Mouse (Mus musculus): ENCODE measurements at regions not wholly inside any gene's neighbourhood (a gene's known extent, or its start where the extent isn't known, plus 50 kb on each side); places are given as distances from the start of the nearest gene placed in this dataset.

DNA sequence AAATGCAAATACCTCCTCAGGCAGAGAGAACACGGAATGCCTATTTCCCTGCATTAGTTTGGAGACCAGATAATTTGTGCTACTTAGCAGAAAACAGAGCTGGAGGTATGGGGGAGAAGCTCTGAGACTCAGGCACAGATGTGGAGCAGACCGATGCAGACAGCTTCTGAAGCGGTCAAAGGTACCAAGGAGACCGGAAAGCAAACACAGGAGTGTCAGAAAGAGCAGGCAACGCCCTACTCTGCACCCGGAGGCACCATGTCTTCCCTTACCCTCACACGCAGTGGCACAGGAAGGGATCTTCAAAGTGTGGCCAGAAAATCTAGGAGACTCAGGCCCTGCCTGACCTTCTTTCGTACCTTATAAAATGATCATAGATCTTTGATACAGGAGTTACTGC, 98.4 kb upstream of the Rybp start:
- no peak for DNase-seq (ENCODE audit: low read depth, low spot score)
- no peak for ATAC-seq
- in situ Hi-C loops (cut with MboI; ENCODE audit: low pct_unique_long_range_greater_than_20kb) = no loop called here
- TF ChIP-seq CTCF (IDR thresholded peaks at IDR 0.05) = no peak
- CTCF ChIA-PET = no interaction called here
- POLR2A ChIA-PET = interaction anchor here (0.9 kb wide), 1 partner anchor 37 kb away, joined by 3 read pairs; no protein-coding TSS in a partner anchor
- H3K27me3 ChIP-seq = peaks cover 17% of the 10 kb centered on the region

DNA sequence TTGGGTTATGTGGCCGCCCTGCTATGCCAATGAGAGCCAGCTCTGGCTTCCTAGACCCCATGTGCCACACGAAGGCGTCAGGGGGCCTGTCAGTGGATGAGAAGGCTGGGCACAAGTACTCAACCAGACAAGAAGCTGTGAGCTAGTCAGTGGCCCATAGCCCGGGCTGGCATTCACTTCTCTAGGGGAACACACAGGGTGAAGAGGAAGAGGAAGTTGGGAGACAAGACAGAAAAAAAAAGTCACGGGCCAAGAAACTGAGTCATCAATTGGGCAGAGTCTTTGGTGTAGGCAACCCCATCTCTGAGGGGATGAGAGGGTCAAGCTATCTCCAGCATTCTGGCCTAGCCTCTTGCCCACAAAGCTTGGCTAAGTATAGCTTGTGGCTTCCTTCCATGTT, 93.8 kb upstream of the Rybp start:
- ChIA-PET CTCF (no interaction called here), POLR2A (no interaction called here)
- H3K27me3 ChIP-seq = no peaks in the 10 kb centered on the region
- in situ Hi-C loops (cut with MboI; ENCODE audit: low pct_unique_long_range_greater_than_20kb) = no loop called here
- no peak for DNase-seq (ENCODE audit: low read depth, low spot score)
- no peak for TF ChIP-seq CTCF (IDR thresholded peaks at IDR 0.05)
- no peak for ATAC-seq

DNA sequence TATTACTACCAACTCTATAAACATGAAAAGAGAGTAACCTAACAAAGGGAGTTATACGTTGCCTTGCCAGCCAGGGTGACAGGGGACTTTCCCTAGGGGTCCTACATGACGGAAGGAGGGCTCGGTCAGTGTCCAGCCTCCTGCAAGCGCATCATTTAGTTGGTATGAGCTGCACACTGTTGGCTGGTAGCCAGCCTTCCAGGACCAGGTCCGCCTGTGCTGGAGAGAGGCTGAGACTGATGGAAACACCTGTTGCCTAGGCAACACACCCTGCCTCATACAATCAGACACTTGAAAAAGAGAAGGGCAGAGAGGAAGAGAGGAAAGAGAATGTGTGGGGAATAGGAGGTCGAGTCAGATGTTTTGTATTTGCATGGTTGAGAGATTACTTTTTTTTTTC, 93.3 kb upstream of the Rybp start:
- ChIA-PET CTCF (no interaction called here), POLR2A (no interaction called here)
- no peak for TF ChIP-seq CTCF (IDR thresholded peaks at IDR 0.05)
- H3K27me3 ChIP-seq = no peaks in the 10 kb centered on the region
- ATAC-seq (no peak), DNase-seq (ENCODE audit: low read depth, low spot score) (no peak)
- in situ Hi-C loops (cut with MboI; ENCODE audit: low pct_unique_long_range_greater_than_20kb) = no loop called here

DNA sequence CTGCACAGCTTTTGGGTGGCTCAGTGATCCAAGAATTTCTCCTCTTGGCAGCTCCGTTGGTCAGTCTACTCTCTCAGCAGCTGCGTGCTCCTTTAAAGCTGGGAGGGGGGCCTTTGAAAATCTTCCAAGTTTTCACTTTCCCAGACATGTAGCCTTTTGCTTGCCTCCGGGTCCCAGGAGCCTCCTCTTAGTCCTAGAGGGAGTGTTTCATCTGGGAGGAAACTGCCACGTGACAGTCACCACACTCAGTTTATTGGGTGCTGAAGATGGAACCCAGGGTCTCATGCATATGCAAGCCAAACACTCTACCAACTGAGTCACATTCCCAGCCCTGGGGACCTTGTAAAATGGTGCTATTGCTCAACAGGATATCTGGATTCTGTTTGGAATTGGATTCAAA, 92.5 kb upstream of the Rybp start:
- H3K27me3 ChIP-seq = no peaks in the 10 kb centered on the region
- TF ChIP-seq CTCF (IDR thresholded peaks at IDR 0.05) = no peak
- in situ Hi-C loops (cut with MboI; ENCODE audit: low pct_unique_long_range_greater_than_20kb) = no loop called here
- ChIA-PET CTCF (interaction anchor here (1.2 kb wide), 1 partner anchor 25 kb away, joined by 3 read pairs; no protein-coding TSS in a partner anchor), POLR2A (no interaction called here)
- DNase-seq (ENCODE audit: low read depth, low spot score) = no peak
- no peak for ATAC-seq

DNA sequence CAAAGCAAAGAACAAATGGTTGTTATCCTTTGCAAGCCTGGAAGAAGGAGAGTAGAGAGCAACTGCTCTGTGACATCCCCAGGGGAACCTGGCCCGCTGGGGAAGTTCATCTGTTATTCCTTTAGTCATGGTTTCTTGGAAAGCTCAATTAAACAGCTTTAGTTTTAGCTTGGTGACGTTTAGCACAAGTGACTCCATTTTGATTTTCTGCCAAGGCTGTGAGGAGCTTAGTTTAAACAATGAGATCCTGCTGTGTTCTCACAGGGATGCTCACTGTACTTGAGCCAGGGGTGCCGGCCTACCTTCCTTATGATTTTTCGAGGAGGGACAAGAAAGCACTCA, 91.2 kb upstream of the Rybp start:
- in situ Hi-C loops (cut with MboI; ENCODE audit: low pct_unique_long_range_greater_than_20kb) = no loop called here
- H3K27me3 ChIP-seq = no peaks in the 10 kb centered on the region
- no peak for TF ChIP-seq CTCF (IDR thresholded peaks at IDR 0.05)
- POLR2A ChIA-PET = no interaction called here
- DNase-seq (ENCODE audit: low read depth, low spot score) = no peak
- no peak for ATAC-seq
- CTCF ChIA-PET = interaction anchor here (1.0 kb wide), 1 partner anchor 9 kb away, joined by 3 read pairs; no protein-coding TSS in a partner anchor

DNA sequence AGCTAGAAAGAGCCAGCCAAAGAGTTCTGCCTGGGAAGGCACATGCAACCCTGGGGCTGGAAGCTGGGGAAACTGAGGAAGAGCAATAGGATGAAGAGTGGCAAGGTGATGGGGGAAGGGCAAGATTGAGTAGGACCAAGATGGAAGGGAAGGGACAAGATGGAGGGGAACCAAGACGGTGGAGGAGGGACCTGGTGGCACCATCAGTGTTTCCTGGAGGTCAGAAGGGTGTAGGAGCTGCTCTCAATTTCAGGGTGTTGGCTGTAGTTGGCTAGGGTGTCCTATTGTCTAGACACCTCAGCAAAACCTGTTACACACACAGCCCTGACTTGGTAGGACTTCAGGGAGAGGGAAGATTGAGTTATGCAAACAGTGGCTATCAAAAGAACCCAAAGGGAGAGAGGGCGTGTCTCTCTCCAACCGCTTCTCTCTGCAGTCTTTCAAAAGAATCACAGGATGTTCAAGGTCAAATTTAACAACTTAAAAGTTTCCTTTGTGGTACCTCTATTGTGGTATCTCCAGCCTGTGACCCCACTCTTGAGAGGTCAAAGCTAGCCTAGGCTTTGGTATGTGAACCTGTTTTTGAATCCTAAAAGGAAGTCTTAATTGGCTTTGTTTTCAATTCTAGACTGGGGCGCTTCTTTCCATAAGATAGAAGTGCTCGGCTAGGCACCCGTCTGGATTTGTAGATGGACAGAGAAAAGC, 90.7 kb upstream of the Rybp start:
- POLR2A ChIA-PET = interaction anchor here (0.7 kb wide), 1 partner anchor 20 kb away, joined by 3 read pairs; no protein-coding TSS in a partner anchor
- DNase-seq (ENCODE audit: low read depth, low spot score) (no peak), ATAC-seq (no peak)
- peaks cover 4% of the 10 kb centered on the region for H3K27me3 ChIP-seq
- no peak for TF ChIP-seq CTCF (IDR thresholded peaks at IDR 0.05)
- in situ Hi-C loops (cut with MboI; ENCODE audit: low pct_unique_long_range_greater_than_20kb) = no loop called here
- CTCF ChIA-PET = interaction anchor here (1.0 kb wide), 1 partner anchor 8 kb away, joined by 3 read pairs; no protein-coding TSS in a partner anchor

DNA sequence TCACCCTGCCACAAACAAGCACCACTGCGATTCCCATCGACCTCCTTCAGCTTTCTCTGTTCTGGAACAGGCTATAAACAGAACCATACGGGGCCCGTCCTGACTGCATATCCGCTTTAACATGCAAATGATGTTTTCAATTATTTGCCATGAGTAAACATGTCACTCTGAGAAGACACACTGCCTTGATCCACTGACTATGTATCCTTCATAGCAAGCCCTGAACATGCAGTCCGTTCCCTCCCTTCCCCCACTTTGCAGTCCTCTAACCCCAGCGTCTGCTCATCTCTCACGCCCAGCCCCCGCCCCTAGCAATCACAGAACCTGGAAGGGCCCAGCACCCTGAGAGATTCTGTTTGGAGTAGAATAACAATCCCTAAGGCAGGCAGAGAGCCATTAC, 89.4 kb upstream of the Rybp start:
- TF ChIP-seq CTCF (IDR thresholded peaks at IDR 0.05) = no peak
- in situ Hi-C loops (cut with MboI; ENCODE audit: low pct_unique_long_range_greater_than_20kb) = no loop called here
- H3K27me3 ChIP-seq = peaks cover 5% of the 10 kb centered on the region
- ChIA-PET CTCF (no interaction called here), POLR2A (no interaction called here)
- DNase-seq (ENCODE audit: low read depth, low spot score) (no peak), ATAC-seq (no peak)

DNA sequence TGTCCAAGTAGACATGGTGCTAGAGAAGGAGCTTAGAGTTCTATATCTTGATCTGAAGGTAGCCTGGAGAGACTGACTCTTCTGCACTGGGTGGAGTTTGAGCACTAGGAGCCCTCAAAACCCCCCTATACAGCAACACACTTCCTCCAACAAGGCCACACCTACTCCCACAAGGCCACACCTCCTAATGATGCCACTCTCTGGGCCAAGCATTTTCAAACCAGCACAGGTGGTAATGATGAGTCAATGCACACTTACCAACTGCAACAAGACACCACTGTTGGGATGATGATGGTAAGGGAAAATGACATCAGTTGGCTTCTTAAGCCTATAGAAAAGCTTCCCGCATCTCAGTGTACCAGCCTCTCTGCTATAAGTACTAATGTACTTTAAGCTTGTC, 83.5 kb upstream of the Rybp start:
- TF ChIP-seq CTCF (IDR thresholded peaks at IDR 0.05) = no peak
- peaks cover 7% of the 10 kb centered on the region for H3K27me3 ChIP-seq
- CTCF ChIA-PET = no interaction called here
- in situ Hi-C loops (cut with MboI; ENCODE audit: low pct_unique_long_range_greater_than_20kb) = no loop called here
- POLR2A ChIA-PET = no interaction called here
- no peak for ATAC-seq
- DNase-seq (ENCODE audit: low read depth, low spot score) = no peak

DNA sequence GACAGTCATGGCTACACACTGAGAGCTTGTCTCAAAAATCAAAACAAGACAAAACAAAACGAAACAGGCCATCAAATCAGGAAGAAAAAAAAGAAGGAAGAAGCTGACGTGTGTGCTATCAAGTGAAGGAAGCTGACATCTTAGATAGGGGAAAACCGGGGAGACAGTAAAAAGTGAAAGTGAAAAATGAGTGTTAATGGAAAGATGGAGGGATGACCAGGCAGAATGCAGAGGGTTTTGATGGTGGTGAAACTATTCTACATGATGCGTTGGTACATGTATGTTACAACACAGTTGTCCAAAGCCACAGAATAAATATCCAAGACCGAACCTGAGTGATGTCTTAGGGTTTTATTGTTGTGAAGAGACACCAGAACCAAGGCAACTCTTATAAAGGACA, 83.1 kb upstream of the Rybp start:
- ChIA-PET POLR2A (no interaction called here), CTCF (interaction anchor here (0.7 kb wide), 1 partner anchor 8 kb away, joined by 3 read pairs; no protein-coding TSS in a partner anchor)
- peaks cover 7% of the 10 kb centered on the region for H3K27me3 ChIP-seq
- ATAC-seq (no peak), DNase-seq (ENCODE audit: low read depth, low spot score) (no peak)
- TF ChIP-seq CTCF (IDR thresholded peaks at IDR 0.05) = no peak
- in situ Hi-C loops (cut with MboI; ENCODE audit: low pct_unique_long_range_greater_than_20kb) = no loop called here

DNA sequence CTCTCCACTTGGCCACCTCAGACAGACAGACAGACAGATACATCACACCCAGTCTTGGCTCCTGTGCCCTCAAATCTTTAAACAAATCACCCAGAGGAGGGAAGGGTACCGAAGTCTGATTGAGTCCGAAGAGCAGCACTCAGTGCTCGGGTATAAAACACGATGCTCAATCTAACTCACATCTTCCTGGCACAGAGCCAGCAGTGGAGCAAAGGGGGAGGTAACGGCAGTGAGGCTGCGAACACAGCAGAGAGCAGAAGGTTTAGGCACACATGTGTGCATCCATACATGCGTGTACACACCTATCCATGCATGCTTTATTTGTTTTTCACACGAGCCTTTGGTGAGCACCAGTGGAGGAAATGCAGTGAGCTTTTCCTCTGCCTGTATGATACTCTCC, 78.9 kb upstream of the Rybp start:
- no peak for ATAC-seq
- no peak for TF ChIP-seq CTCF (IDR thresholded peaks at IDR 0.05)
- in situ Hi-C loops (cut with MboI; ENCODE audit: low pct_unique_long_range_greater_than_20kb) = no loop called here

DNA sequence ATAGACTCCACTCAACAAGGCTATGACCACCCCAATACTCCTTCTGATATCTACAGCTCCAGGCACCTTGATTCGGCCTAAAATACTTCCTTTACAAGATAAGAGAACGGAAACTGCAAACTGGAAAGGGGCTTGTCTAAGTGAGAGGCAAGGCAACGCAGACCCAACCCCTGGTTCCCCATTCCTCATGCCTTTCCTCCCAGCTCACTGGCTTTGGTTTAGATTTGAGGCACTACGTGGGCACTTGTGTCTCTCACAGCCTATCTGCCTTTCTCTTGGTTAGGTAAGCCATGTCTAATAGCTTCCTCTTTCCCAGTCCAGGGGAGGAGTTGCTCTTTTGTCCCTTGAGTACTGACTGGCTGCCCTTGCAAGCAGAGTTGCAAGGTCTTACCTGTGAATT, 78.5 kb upstream of the Rybp start:
- CTCF ChIA-PET = no interaction called here
- POLR2A ChIA-PET = no interaction called here
- no peak for ATAC-seq

More for the DNA sequence above, 78.9 kb upstream of the Rybp start:
- DNase-seq (ENCODE audit: low read depth, low spot score) = no peak
- no peaks in the 10 kb centered on the region for H3K27me3 ChIP-seq
- POLR2A ChIA-PET = no interaction called here
- CTCF ChIA-PET = no interaction called here

DNA sequence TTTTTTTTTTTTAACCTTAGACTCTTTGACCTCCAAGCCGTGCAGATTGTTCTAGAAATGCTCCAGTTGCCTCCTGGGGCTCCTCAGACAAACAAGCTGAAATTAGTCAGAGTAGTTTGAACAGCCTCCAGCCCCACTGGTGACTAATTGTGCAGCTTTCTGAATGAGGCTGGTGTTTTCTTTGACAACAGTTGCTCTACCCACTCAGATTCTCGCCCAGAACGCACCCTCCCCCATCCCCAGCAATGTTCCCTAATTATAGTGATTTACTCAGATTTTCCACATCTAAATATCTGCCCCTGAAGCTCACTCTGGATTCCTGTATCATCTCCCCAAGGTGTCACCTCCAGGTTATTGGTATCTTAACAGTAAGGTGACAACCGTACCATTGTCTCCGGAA, 76.4 kb upstream of the Rybp start:
- POLR2A ChIA-PET = no interaction called here
- no peaks in the 10 kb centered on the region for H3K27me3 ChIP-seq
- in situ Hi-C loops (cut with MboI; ENCODE audit: low pct_unique_long_range_greater_than_20kb) = no loop called here
- DNase-seq (ENCODE audit: low read depth, low spot score) (peak; percentile 51), ATAC-seq (peak; percentile 46)
- CTCF ChIA-PET = no interaction called here
- TF ChIP-seq CTCF (IDR thresholded peaks at IDR 0.05) = no peak

More for the DNA sequence above, 78.5 kb upstream of the Rybp start:
- in situ Hi-C loops (cut with MboI; ENCODE audit: low pct_unique_long_range_greater_than_20kb) = no loop called here
- no peak for TF ChIP-seq CTCF (IDR thresholded peaks at IDR 0.05)
- DNase-seq (ENCODE audit: low read depth, low spot score) = no peak
- no peaks in the 10 kb centered on the region for H3K27me3 ChIP-seq
